Mouse (Mus musculus) limb, embryonic 10.5 days (tissue): ENCODE results near the gene Srsf1. TPM values are rescaled to one million over a fixed set of nuclear protein-coding genes. Genes with fewer than 3 reads are reported as not detected.
A peak's percentile ranks its signal among the peaks of the same experiment; 100 is the strongest.

Experiments
- DNase-seq: peaks from one replicate; pipeline ENCODE4 v3.0.0-alpha.2; 2017; ENCODE audit warnings: low spot score
- H3K27ac ChIP-seq: fragments of 300-500 bp; sonication (generic); 2 replicates; pipeline ENCODE4 v1.5.1; 2016; ENCODE audit warnings: mild to moderate bottlenecking
- H3K27me3 ChIP-seq: fragments of 300-500 bp; sonication (generic); 2 replicates; pipeline ENCODE4 v1.6.1; 2016; ENCODE audit warnings: low read depth, mild to moderate bottlenecking; ENCODE audit not compliant: poor library complexity, severe bottlenecking
- H3K36me3 ChIP-seq: fragments of 300-500 bp; sonication (generic); 2 replicates; pipeline ENCODE4 v1.6.1; 2016; ENCODE audit warnings: mild to moderate bottlenecking, moderate library complexity
- H3K4me1 ChIP-seq: fragments of 300-500 bp; sonication (generic); 2 replicates; pipeline ENCODE4 v1.6.1; 2016
- H3K4me3 ChIP-seq: fragments of 300-500 bp; sonication (generic); 2 replicates; pipeline ENCODE4 v1.5.1; 2016; ENCODE audit warnings: mild to moderate bottlenecking, moderate library complexity
- H3K9me3 ChIP-seq: fragments of 300-500 bp; sonication (generic); replicated peaks from 2 replicates; pipeline ENCODE4 v1.6.1; 2016; ENCODE audit warnings: mild to moderate bottlenecking
- WGBS: fragments of 180-500 bp; shearing (Covaris S2); methylation state at CpG from one replicate; pipeline ENCODE4 v1.1.7; 2016; 5-methylcytosine and 5-hydroxymethylcytosine counted together
- polyA plus RNA-seq: library from polyadenylated mRNA; unstranded; fragments of >200 nt; fragmentation: Nextera tagmentation; extraction: Ambion mirVana; gene quantifications from 2 replicates; pipeline ENCODE4 v1.2.1, GENCODE M21; 2016

Gene Srsf1
- polyA plus RNA-seq, 1 experiment from 2014 or later: 415 TPM

DNA sequence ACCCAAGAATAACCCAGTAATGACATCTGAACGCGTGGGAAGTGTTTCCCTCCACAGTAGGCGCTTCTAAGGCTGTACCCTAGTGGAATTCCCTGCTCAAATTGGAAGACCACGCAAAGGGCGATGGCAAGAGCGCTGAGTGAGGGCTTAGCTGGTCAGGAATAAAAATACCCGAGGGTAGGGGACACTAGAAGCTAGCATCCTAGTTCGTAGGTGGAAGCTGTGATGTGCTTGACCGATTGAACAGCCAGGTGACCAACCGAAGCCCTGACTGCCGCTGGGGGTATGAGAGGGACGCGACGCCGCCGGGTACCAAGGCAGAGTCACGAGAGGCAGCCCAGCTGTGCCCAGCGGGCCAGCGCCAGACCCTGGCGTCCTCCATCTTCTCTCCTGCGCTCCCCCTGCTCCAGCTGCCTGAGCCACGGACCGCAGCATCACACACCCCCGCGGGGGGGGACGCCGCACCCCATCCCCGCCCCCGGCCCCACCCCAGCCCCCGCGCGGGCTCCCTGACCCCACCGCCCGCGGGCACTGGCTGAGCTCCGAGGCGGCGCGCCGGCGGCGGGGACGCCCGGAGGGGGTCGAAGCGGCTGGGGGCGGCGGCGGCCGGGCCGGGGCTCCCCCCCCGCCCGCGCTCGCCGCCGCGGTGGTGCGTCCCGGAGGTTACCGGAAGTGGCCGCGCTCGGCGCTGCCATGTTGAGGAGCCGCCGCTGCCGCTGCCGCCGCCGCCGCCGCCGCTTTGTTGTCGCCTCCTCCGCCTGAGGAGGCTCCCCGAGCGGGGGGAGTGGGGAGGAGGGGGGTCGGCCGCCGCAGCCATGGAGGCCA is 20.6 kb downstream of the Srsf1 start, which contains the start of gene Vezf1:
Gene Vezf1, plus strand, starts transcription at position 694 of the 825 bp plus-strand sequence.
- Histone ChIP-seq H3K27ac (peak within 1 kb of the TSS; percentile 100), H3K4me1 (peaks cover 35% of the 10 kb centered on the region), H3K9me3 (no peaks in the 10 kb centered on the region), H3K4me3 (peak within 1 kb of the TSS; percentile 98), H3K27me3 (no peaks in the 10 kb centered on the region), H3K36me3 (peaks cover 3% of the 10 kb centered on the region)
- peak; percentile 89 for DNase-seq
- 1% methylated on average over 77 of the region's 81 CpGs for WGBS

DNA sequence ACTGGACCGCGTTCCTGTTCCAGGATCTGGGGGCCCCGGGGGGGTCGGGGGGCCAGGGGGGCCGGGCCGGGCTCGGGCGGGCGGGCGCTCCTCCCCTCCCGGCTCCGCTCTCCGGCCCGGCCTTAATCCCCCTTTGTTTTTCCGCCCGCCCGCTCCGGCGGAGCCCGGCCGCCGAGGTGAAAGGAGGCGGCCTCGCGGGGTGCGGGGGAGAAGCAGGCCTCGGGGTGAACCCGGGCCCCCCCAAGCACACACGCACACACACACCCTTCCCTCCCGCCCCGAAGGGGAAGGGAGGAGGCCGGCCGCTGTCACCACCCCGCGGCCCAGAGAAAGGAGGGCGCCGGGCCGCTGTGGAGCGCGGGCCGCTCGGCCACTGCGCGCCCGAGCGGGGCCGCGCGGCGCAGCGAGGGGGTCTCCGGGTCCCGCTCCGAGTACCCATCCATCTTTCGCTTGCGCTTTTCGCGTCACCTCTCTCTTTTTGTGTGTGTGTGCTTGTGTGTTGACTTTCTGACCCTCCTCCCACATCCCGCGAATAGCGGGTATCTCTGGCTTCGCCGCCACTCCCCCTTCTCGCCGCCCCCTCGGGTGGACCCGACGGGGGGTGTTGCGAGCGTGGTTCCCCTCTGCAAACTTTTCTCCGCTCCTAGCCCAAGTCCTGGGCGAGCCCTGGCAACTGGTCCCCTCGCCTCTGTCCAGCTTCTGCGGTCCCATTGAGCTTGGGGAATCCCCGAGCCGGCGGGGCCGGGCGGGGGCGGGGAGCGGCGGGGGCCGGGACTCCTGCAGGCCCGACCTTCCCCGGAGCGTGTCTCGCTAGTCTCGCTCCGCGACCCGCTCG is 21.5 kb downstream of the Srsf1 start:
- Histone ChIP-seq H3K27ac (peak overlapping the region; percentile 100), H3K4me1 (peaks cover 43% of the 10 kb centered on the region), H3K4me3 (peak overlapping the region; percentile 98), H3K9me3 (no peaks in the 10 kb centered on the region), H3K27me3 (no peaks in the 10 kb centered on the region), H3K36me3 (peaks cover 12% of the 10 kb centered on the region)
- under 1% methylated on average over 69 of the region's 92 CpGs for WGBS
- peak; percentile 76 for DNase-seq

DNA sequence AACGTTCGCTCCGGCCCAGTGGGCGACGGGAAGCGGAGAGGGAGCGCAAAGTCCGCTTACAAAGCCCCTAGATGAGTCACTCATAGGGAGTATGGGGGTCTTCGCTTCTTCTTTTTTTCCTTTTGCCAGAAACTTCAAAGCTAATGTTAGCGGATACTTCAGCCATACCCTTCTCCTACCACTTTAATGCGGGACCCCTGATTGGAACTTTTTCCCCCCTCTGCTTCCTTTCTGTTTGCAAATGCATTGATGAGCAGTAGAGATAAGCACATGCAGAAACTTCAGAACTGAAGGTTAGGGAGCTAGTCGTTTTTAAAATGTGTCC is 22.0 kb downstream of the Srsf1 start:
- peak overlapping the region; percentile 100 for H3K27ac ChIP-seq
- no peaks in the 10 kb centered on the region for H3K9me3 ChIP-seq
- 0% methylated on average over 12 of the region's 12 CpGs for WGBS
- no peaks in the 10 kb centered on the region for H3K27me3 ChIP-seq
- peaks cover 17% of the 10 kb centered on the region for H3K36me3 ChIP-seq
- H3K4me1 ChIP-seq: peaks cover 43% of the 10 kb centered on the region
- DNase-seq: no peak
- peak overlapping the region; percentile 98 for H3K4me3 ChIP-seq

DNA sequence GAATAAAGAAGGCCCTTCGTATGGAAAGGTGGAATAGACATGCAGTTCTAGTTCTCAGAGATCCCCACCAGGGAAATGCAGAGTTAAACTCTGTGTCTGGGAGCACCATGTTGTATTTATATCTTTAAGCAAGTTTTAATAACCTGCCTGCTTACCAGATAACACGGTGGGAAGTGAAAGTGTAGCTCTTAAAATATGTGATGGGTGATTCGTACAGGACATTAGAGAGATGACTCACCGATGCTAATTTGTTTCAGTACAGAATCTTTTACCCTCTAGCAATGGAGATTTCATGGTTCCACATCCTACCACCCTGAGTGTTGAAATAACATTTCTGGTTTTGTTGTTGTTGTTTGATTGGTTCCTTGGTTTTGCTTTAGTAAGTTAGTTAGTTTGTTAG is 23.2 kb downstream of the Srsf1 start:
- DNase-seq: no peak
- Histone ChIP-seq H3K36me3 (peaks cover 29% of the 10 kb centered on the region), H3K27ac (no peak overlapping the region), H3K4me3 (peak overlapping the region; percentile 98), H3K27me3 (no peaks in the 10 kb centered on the region), H3K9me3 (no peaks in the 10 kb centered on the region), H3K4me1 (peaks cover 43% of the 10 kb centered on the region)
- 58% methylated on average over 4 of the region's 4 CpGs for WGBS

- H3K27ac ChIP-seq: no peak overlapping the region
- peaks cover 36% of the 10 kb centered on the region for H3K36me3 ChIP-seq
- peak overlapping the region; percentile 8; the same call in 1 of the 2 replicates for H3K4me3 ChIP-seq
- no peaks in the 10 kb centered on the region for H3K9me3 ChIP-seq
- peaks cover 43% of the 10 kb centered on the region for H3K4me1 ChIP-seq
- DNase-seq: no peak
- H3K27me3 ChIP-seq: no peaks in the 10 kb centered on the region
- 71% methylated on average over 5 of the region's 5 CpGs for WGBS
These were observed 23.9 kb downstream of the Srsf1 start for GRCm38 (mm10) chr11:88071113-88071512.

GRCm38 (mm10) chr11:88073343-88073875 is 26.2 kb downstream of the Srsf1 start:
- Histone ChIP-seq H3K27ac (no peak overlapping the region), H3K4me3 (no peak overlapping the region), H3K9me3 (no peaks in the 10 kb centered on the region), H3K36me3 (peaks cover 59% of the 10 kb centered on the region), H3K4me1 (peaks cover 35% of the 10 kb centered on the region), H3K27me3 (no peaks in the 10 kb centered on the region)
- 89% methylated on average over 14 of the region's 14 CpGs for WGBS
- no peak for DNase-seq

DNA sequence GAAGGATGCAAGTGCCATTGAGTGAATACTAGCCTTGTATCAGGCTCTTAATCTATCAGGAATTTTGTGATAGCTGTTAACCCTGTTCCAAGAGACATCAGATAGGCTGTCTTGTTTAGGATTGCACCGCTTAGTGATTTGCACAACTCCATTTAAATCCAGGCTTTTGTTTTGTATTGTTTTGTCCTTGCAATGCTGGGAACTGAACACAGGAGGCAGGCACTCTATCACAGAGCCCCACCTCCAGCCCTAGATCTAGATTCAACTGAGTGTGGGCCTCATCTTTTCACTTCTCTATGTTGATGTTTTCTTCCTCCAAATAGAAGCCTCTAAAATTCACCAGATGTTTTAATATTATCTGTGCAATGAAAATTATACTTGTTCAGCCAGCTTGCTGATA is 28.5 kb downstream of the Srsf1 start:
- Histone ChIP-seq H3K4me3 (no peak overlapping the region), H3K4me1 (peaks cover 23% of the 10 kb centered on the region), H3K27me3 (no peaks in the 10 kb centered on the region), H3K36me3 (peaks cover 82% of the 10 kb centered on the region), H3K9me3 (no peaks in the 10 kb centered on the region), H3K27ac (no peak overlapping the region)
- DNase-seq: no peak
- WGBS: 89% methylated on average over 1 of the region's 1 CpGs

DNA sequence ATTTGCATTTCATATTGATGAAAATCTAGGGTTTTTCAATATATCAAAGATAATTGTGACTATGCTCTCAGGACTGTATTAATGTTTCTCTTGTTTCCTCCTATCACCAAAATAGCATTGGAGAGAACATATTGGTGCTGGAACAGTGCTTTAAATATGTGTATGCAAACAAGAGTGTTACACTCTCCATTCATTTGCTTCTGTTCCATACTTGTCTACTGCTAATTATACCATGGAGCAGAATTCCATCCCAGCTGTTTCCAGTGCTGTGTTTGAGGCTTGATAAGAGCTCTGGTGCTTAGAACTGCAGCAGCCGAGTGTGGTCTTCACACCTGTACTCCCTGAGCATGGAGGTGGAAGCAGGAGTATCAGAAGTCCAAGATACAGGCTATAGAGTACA is 29.2 kb downstream of the Srsf1 start:
- H3K4me3 ChIP-seq: no peak overlapping the region
- H3K4me1 ChIP-seq: peaks cover 16% of the 10 kb centered on the region
- peaks cover 89% of the 10 kb centered on the region for H3K36me3 ChIP-seq
- no peak for DNase-seq
- H3K27ac ChIP-seq: no peak overlapping the region
- 96% methylated on average over 1 of the region's 1 CpGs for WGBS
- H3K27me3 ChIP-seq: no peaks in the 10 kb centered on the region
- H3K9me3 ChIP-seq: no peaks in the 10 kb centered on the region

DNA sequence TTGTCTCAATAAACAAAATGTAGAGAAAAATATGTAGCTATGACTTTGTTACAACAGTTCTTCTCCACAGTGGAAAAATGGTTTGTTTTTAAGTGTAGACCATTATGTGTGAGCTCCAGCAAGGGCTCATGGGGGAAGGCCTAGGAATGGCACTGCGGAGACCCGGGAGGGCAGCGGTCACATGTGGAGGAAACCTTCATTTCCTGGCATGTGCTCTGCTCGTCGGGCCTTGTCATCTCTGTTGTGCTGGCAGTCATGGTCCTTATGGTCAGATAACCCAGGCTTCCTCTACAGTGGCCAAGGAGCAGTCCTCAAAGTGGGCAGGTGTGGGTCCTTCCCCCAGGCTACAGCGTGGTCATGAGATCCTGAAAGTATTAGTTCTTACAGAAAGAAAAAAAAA is 36.5 kb downstream of the Srsf1 start:
- no peak overlapping the region for H3K4me3 ChIP-seq
- DNase-seq: no peak
- peaks cover 68% of the 10 kb centered on the region for H3K36me3 ChIP-seq
- H3K9me3 ChIP-seq: no peaks in the 10 kb centered on the region
- H3K4me1 ChIP-seq: peaks cover 18% of the 10 kb centered on the region
- 75% methylated on average over 6 of the region's 6 CpGs for WGBS
- H3K27me3 ChIP-seq: no peaks in the 10 kb centered on the region
- no peak overlapping the region for H3K27ac ChIP-seq

- Histone ChIP-seq H3K27ac (peak overlapping the region; percentile 75), H3K4me3 (peak overlapping the region; percentile 49), H3K9me3 (no peaks in the 10 kb centered on the region), H3K4me1 (peaks cover 21% of the 10 kb centered on the region), H3K36me3 (peaks cover 35% of the 10 kb centered on the region), H3K27me3 (no peaks in the 10 kb centered on the region)
- WGBS: 9% methylated on average over 25 of the region's 25 CpGs
- peak; percentile 93 for DNase-seq
These were observed 39.8 kb downstream of the Srsf1 start for GRCm38 (mm10) chr11:88086737-88087627.

GRCm38 (mm10) chr11:88089150-88089549 is 42.0 kb downstream of the Srsf1 start:
- 63% methylated on average over 5 of the region's 5 CpGs for WGBS
- DNase-seq: no peak
- H3K27me3 ChIP-seq: no peaks in the 10 kb centered on the region
- no peak overlapping the region for H3K27ac ChIP-seq
- H3K4me3 ChIP-seq: no peak overlapping the region
- H3K4me1 ChIP-seq: peaks cover 21% of the 10 kb centered on the region
- no peaks in the 10 kb centered on the region for H3K9me3 ChIP-seq
- peaks cover 14% of the 10 kb centered on the region for H3K36me3 ChIP-seq

GRCm38 (mm10) chr11:88090293-88090692 is 43.1 kb downstream of the Srsf1 start:
- Histone ChIP-seq H3K27ac (no peak overlapping the region), H3K27me3 (no peaks in the 10 kb centered on the region), H3K9me3 (no peaks in the 10 kb centered on the region), H3K4me1 (peaks cover 21% of the 10 kb centered on the region), H3K4me3 (no peak overlapping the region), H3K36me3 (peaks cover 2% of the 10 kb centered on the region)
- DNase-seq: no peak
- 87% methylated on average over 5 of the region's 5 CpGs for WGBS
